Mouse (Mus musculus): ENCODE data around the gene Mfap2. TPM values are rescaled to one million over a fixed set of nuclear protein-coding genes. Genes with fewer than 3 reads are reported as not detected.

Mfap2 gene
- polyA plus RNA-seq, 1 experiment from 2014 or later: 279 TPM

- Histone ChIP-seq H3K27me3 (ENCODE audit: control insufficient read depth, insufficient read depth, low read length) (no peaks in the 10 kb centered on the region), H3K4me1 (ENCODE audit: control insufficient read depth, insufficient read depth, low read length) (peaks cover 12% of the 10 kb centered on the region), H3K9ac (ENCODE audit: low read length) (no peak overlapping the region), H3K4me2 (ENCODE audit: low read depth) (no peak overlapping the region), H3K36me3 (ENCODE audit: control insufficient read depth, insufficient read depth, low read length) (peaks cover 5% of the 10 kb centered on the region), H3K4me3 (ENCODE audit: low read depth, low read length) (no peak overlapping the region), H3K27ac (ENCODE audit: low read depth, low read length) (no peak overlapping the region), H3K9me3 (ENCODE audit: control insufficient read depth, low read length) (no peaks in the 10 kb centered on the region)
- WGBS: 74% methylated on average over 21 of the region's 27 CpGs
- ATAC-seq (ENCODE audit: insufficient read depth, low FRiP score, low TSS enrichment) (no peak), DNase-seq (ENCODE audit: low spot score) (no peak)
Measured at GRCm38 (mm10) chr4:141024992-141025391, 14.8 kb downstream of the Mfap2 start.

GRCm38 (mm10) chr4:141030541-141031206, 20.5 kb downstream of the Mfap2 start:
- ATAC-seq (ENCODE audit: insufficient read depth, low FRiP score, low TSS enrichment) (no peak), DNase-seq (ENCODE audit: low spot score) (no peak)
- H3K27me3 ChIP-seq (ENCODE audit: control insufficient read depth, insufficient read depth, low read length): no peaks in the 10 kb centered on the region
- H3K36me3 ChIP-seq (ENCODE audit: control insufficient read depth, insufficient read depth, low read length): peaks cover 8% of the 10 kb centered on the region
- no peak overlapping the region for H3K9ac ChIP-seq (ENCODE audit: low read length)
- H3K4me3 ChIP-seq (ENCODE audit: low read depth, low read length): no peak overlapping the region
- WGBS: 88% methylated on average over 18 of the region's 18 CpGs
- H3K4me2 ChIP-seq (ENCODE audit: low read depth): no peak overlapping the region
- H3K4me1 ChIP-seq (ENCODE audit: control insufficient read depth, insufficient read depth, low read length): no peaks in the 10 kb centered on the region
- H3K27ac ChIP-seq (ENCODE audit: low read depth, low read length): no peak overlapping the region
- no peaks in the 10 kb centered on the region for H3K9me3 ChIP-seq (ENCODE audit: control insufficient read depth, low read length)

- peaks cover 9% of the 10 kb centered on the region for H3K36me3 ChIP-seq (ENCODE audit: control insufficient read depth, insufficient read depth, low read length)
Measured at GRCm38 (mm10) chr4:141031733-141032132, 21.5 kb downstream of the Mfap2 start.

GRCm38 (mm10) chr4:141033606-141034549, 23.7 kb downstream of the Mfap2 start:
- Histone ChIP-seq H3K9ac (ENCODE audit: low read length) (no peak overlapping the region), H3K27ac (ENCODE audit: low read depth, low read length) (no peak overlapping the region; the same call in 1 of the 2 replicates), H3K9me3 (ENCODE audit: control insufficient read depth, low read length) (no peaks in the 10 kb centered on the region), H3K4me3 (ENCODE audit: low read depth, low read length) (no peak overlapping the region), H3K4me2 (ENCODE audit: low read depth) (no peak overlapping the region), H3K4me1 (ENCODE audit: control insufficient read depth, insufficient read depth, low read length) (no peaks in the 10 kb centered on the region), H3K27me3 (ENCODE audit: control insufficient read depth, insufficient read depth, low read length) (no peaks in the 10 kb centered on the region), H3K36me3 (ENCODE audit: control insufficient read depth, insufficient read depth, low read length) (peaks cover 11% of the 10 kb centered on the region)
- 83% methylated on average over 27 of the region's 27 CpGs for WGBS
- DNase-seq (ENCODE audit: low spot score) (no peak), ATAC-seq (ENCODE audit: insufficient read depth, low FRiP score, low TSS enrichment) (no peak)

More at GRCm38 (mm10) chr4:141031733-141032132, 21.5 kb downstream of the Mfap2 start:
- peak; percentile 80 for DNase-seq (ENCODE audit: low spot score)
- Histone ChIP-seq H3K4me1 (ENCODE audit: control insufficient read depth, insufficient read depth, low read length) (no peaks in the 10 kb centered on the region), H3K4me3 (ENCODE audit: low read depth, low read length) (no peak overlapping the region), H3K27ac (ENCODE audit: low read depth, low read length) (no peak overlapping the region), H3K9me3 (ENCODE audit: control insufficient read depth, low read length) (no peaks in the 10 kb centered on the region), H3K9ac (ENCODE audit: low read length) (no peak overlapping the region), H3K4me2 (ENCODE audit: low read depth) (no peak overlapping the region), H3K27me3 (ENCODE audit: control insufficient read depth, insufficient read depth, low read length) (no peaks in the 10 kb centered on the region)
- peak; percentile 69; the same call in 1 of the 2 replicates for ATAC-seq (ENCODE audit: insufficient read depth, low FRiP score, low TSS enrichment)
- 19% methylated on average over 6 of the region's 6 CpGs for WGBS

- Histone ChIP-seq H3K9me3 (ENCODE audit: control insufficient read depth, low read length) (no peaks in the 10 kb centered on the region), H3K4me3 (ENCODE audit: low read depth, low read length) (no peak overlapping the region), H3K4me2 (ENCODE audit: low read depth) (no peak overlapping the region), H3K36me3 (ENCODE audit: control insufficient read depth, insufficient read depth, low read length) (peaks cover 11% of the 10 kb centered on the region), H3K9ac (ENCODE audit: low read length) (no peak overlapping the region), H3K4me1 (ENCODE audit: control insufficient read depth, insufficient read depth, low read length) (no peaks in the 10 kb centered on the region), H3K27ac (ENCODE audit: low read depth, low read length) (no peak overlapping the region), H3K27me3 (ENCODE audit: control insufficient read depth, insufficient read depth, low read length) (no peaks in the 10 kb centered on the region)
- no peak for ATAC-seq (ENCODE audit: insufficient read depth, low FRiP score, low TSS enrichment)
- DNase-seq (ENCODE audit: low spot score): no peak
- WGBS: 52% methylated on average over 12 of the region's 12 CpGs
Measured at GRCm38 (mm10) chr4:141041117-141041516, 30.9 kb downstream of the Mfap2 start.

GRCm38 (mm10) chr4:141044816-141045215, 34.6 kb downstream of the Mfap2 start:
- DNase-seq (ENCODE audit: low spot score) (peak; percentile 83), ATAC-seq (ENCODE audit: insufficient read depth, low FRiP score, low TSS enrichment) (no peak)
- H3K9ac ChIP-seq (ENCODE audit: low read length): no peak overlapping the region
- 24% methylated on average over 8 of the region's 8 CpGs for WGBS
- H3K4me2 ChIP-seq (ENCODE audit: low read depth): no peak overlapping the region
- H3K9me3 ChIP-seq (ENCODE audit: control insufficient read depth, low read length): no peaks in the 10 kb centered on the region
- peaks cover 11% of the 10 kb centered on the region for H3K36me3 ChIP-seq (ENCODE audit: control insufficient read depth, insufficient read depth, low read length)
- no peak overlapping the region for H3K27ac ChIP-seq (ENCODE audit: low read depth, low read length)
- peaks cover 17% of the 10 kb centered on the region for H3K4me1 ChIP-seq (ENCODE audit: control insufficient read depth, insufficient read depth, low read length)
- H3K27me3 ChIP-seq (ENCODE audit: control insufficient read depth, insufficient read depth, low read length): no peaks in the 10 kb centered on the region
- no peak overlapping the region for H3K4me3 ChIP-seq (ENCODE audit: low read depth, low read length)

- Histone ChIP-seq H3K4me2 (ENCODE audit: low read depth) (peak overlapping the region; percentile 27), H3K36me3 (ENCODE audit: control insufficient read depth, insufficient read depth, low read length) (peaks cover 6% of the 10 kb centered on the region; the same call in 1 of the 2 replicates), H3K27me3 (ENCODE audit: control insufficient read depth, insufficient read depth, low read length) (no peaks in the 10 kb centered on the region), H3K4me1 (ENCODE audit: control insufficient read depth, insufficient read depth, low read length) (peaks cover 30% of the 10 kb centered on the region), H3K4me3 (ENCODE audit: low read depth, low read length) (no peak overlapping the region), H3K9me3 (ENCODE audit: control insufficient read depth, low read length) (no peaks in the 10 kb centered on the region), H3K9ac (ENCODE audit: low read length) (peak overlapping the region; percentile 39), H3K27ac (ENCODE audit: low read depth, low read length) (peak overlapping the region; percentile 92)
- ATAC-seq (ENCODE audit: insufficient read depth, low FRiP score, low TSS enrichment) (peak; percentile 32), DNase-seq (ENCODE audit: low spot score) (peak; percentile 59)
- WGBS: 45% methylated on average over 17 of the region's 17 CpGs
Measured at GRCm38 (mm10) chr4:141048810-141049475, 38.7 kb downstream of the Mfap2 start.

GRCm38 (mm10) chr4:141049476-141049835, 39.2 kb downstream of the Mfap2 start:
- WGBS: 32% methylated on average over 4 of the region's 4 CpGs
- H3K9ac ChIP-seq (ENCODE audit: low read length): peak overlapping the region; percentile 39
- H3K4me2 ChIP-seq (ENCODE audit: low read depth): peak overlapping the region; percentile 27
- ATAC-seq (ENCODE audit: insufficient read depth, low FRiP score, low TSS enrichment) (peak; percentile 72), DNase-seq (ENCODE audit: low spot score) (peak; percentile 85)
- no peaks in the 10 kb centered on the region for H3K9me3 ChIP-seq (ENCODE audit: control insufficient read depth, low read length)
- peaks cover 6% of the 10 kb centered on the region; the same call in 1 of the 2 replicates for H3K36me3 ChIP-seq (ENCODE audit: control insufficient read depth, insufficient read depth, low read length)
- no peaks in the 10 kb centered on the region for H3K27me3 ChIP-seq (ENCODE audit: control insufficient read depth, insufficient read depth, low read length)
- H3K27ac ChIP-seq (ENCODE audit: low read depth, low read length): peak overlapping the region; percentile 92
- peaks cover 31% of the 10 kb centered on the region for H3K4me1 ChIP-seq (ENCODE audit: control insufficient read depth, insufficient read depth, low read length)
- no peak overlapping the region for H3K4me3 ChIP-seq (ENCODE audit: low read depth, low read length)

All from neural tube, embryonic 11.5 days (tissue).